Mouse (Mus musculus): ENCODE data around the gene Magi2. TPM values are rescaled to one million over a fixed set of nuclear protein-coding genes. Genes with fewer than 3 reads are reported as not detected.
"Not testable (repeated sequence)": the region's sequence is repeated elsewhere in the genome, so short reads cannot be mapped to it uniquely, and the experiment has no call there.

The Magi2 gene
- polyA plus RNA-seq, 1 experiment from 2014 or later, result 6.5 TPM

DNA sequence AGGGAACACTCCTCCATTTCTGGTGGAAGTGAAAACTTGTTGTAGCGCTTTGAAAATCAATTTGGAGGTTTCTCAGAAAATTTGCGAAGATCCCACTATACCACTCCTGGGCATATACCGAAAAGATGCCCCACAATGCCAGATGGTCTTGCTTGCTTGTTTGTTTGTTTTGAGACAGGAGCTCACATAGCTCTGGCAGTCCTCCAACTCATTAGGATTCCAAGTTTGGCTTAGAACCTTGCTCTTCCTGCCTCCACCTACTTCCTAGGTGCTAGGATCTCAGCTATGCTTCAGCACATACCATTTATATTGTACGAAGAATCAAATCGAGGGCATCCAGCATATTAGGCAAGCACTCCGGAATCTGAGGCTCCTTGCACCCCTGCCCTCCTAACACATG is 79.8 kb downstream of the Magi2 start:
- H3K4me3 ChIP-seq, result no peak overlapping the region
- no peaks in the 10 kb centered on the region for H3K36me3 ChIP-seq (replicated peaks)
- WGBS, result 89% methylated on average over 6 of the region's 6 CpGs
- H3K27me3 ChIP-seq (replicated peaks; ENCODE audit: low read depth, poor library complexity, severe bottlenecking), result no peaks in the 10 kb centered on the region
- DNase-seq (ENCODE audit: low spot score), result no peak
- no peaks in the 10 kb centered on the region for H3K4me1 ChIP-seq
- no peak overlapping the region for H3K27ac ChIP-seq (replicated peaks)
- no peaks in the 10 kb centered on the region for H3K9me3 ChIP-seq

DNA sequence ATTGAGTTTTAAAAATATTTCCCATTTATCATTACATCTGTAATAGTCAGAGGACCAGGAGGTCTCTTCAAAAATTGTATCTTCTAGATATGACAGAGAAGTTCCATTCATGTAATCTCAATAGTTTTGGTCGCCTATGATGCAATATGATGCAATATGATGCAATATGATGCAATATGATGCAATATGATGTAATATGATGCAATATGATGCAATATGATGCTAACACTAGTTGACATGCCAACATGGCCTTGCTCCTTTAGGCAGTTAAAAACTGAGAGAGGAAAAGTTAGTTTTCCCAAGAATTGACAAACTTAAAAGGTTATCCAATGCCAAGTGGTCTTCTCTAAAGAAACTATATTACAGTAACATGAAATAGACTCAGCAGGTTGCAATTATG is 83.0 kb downstream of the Magi2 start:
- 67% methylated on average over 1 of the region's 1 CpGs for WGBS
- no peaks in the 10 kb centered on the region for H3K9me3 ChIP-seq
- no peaks in the 10 kb centered on the region for H3K36me3 ChIP-seq (replicated peaks)
- no peak overlapping the region for H3K27ac ChIP-seq (replicated peaks)
- no peak overlapping the region for H3K4me3 ChIP-seq
- no peak for DNase-seq (ENCODE audit: low spot score)
- H3K4me1 ChIP-seq, result no peaks in the 10 kb centered on the region
- H3K27me3 ChIP-seq (replicated peaks; ENCODE audit: low read depth, poor library complexity, severe bottlenecking), result no peaks in the 10 kb centered on the region

DNA sequence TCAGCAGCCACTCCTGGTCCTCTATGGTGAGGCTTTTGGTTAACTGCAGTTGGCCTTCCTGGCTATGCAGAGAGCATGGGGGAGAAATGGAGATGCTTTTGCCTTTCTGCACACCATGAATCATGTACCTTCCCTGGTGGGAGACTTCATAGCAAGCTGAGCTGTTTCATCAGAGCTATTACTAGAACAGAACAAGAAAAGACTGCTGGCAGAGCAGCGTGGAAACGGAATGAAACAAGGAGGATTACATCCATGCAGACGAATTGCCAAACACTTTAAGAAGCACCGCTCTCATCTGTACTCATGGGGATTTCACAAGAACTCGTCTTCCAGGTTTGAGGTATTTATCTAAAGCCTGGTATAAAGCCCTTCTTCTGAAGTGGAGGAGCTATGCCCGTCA is 95.7 kb downstream of the Magi2 start:
- no peaks in the 10 kb centered on the region for H3K4me1 ChIP-seq
- H3K36me3 ChIP-seq (replicated peaks), result no peaks in the 10 kb centered on the region
- no peak overlapping the region for H3K27ac ChIP-seq (replicated peaks)
- H3K4me3 ChIP-seq, result no peak overlapping the region
- no peaks in the 10 kb centered on the region for H3K9me3 ChIP-seq
- no peaks in the 10 kb centered on the region for H3K27me3 ChIP-seq (replicated peaks; ENCODE audit: low read depth, poor library complexity, severe bottlenecking)
- no peak for DNase-seq (ENCODE audit: low spot score)
- 78% methylated on average over 6 of the region's 6 CpGs for WGBS

DNA sequence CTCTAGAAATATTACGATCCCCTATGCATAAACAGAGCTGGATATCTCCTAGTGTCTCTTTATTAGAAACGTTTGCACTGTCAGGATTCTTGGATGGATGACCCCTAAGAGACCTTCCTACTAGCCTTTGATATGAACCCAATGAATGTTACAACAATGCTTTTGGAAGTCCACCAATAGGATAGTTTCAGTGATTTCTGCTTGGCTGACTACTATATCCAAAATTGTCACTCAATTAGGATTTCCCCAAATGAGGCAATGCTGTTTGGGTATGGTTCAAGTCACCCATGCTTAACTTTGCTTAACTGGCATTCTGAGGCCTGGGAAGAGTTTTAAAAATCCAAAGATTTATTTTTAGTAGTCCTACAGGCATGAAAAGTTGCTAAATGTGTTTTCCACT is 110.7 kb downstream of the Magi2 start:
- H3K27me3 ChIP-seq (replicated peaks; ENCODE audit: low read depth, poor library complexity, severe bottlenecking), result no peaks in the 10 kb centered on the region
- no peak overlapping the region for H3K27ac ChIP-seq (replicated peaks)
- WGBS, result 77% methylated on average over 2 of the region's 2 CpGs
- no peaks in the 10 kb centered on the region for H3K4me1 ChIP-seq
- no peak for DNase-seq (ENCODE audit: low spot score)
- no peaks in the 10 kb centered on the region for H3K9me3 ChIP-seq
- H3K4me3 ChIP-seq, result no peak overlapping the region
- no peaks in the 10 kb centered on the region for H3K36me3 ChIP-seq (replicated peaks)

GRCm38 (mm10) chr5:19368175-19368574 is 141.3 kb downstream of the Magi2 start:
- Histone ChIP-seq H3K27ac (replicated peaks) (no peak overlapping the region), H3K9me3 (no peaks in the 10 kb centered on the region), H3K4me1 (no peaks in the 10 kb centered on the region), H3K4me3 (no peak overlapping the region), H3K27me3 (replicated peaks; ENCODE audit: low read depth, poor library complexity, severe bottlenecking) (no peaks in the 10 kb centered on the region), H3K36me3 (replicated peaks) (no peaks in the 10 kb centered on the region)
- no peak for DNase-seq (ENCODE audit: low spot score)
- 89% methylated on average over 1 of the region's 1 CpGs for WGBS

- Histone ChIP-seq H3K4me3 (no peak overlapping the region), H3K27me3 (replicated peaks; ENCODE audit: low read depth, poor library complexity, severe bottlenecking) (no peaks in the 10 kb centered on the region), H3K27ac (replicated peaks) (no peak overlapping the region), H3K9me3 (no peaks in the 10 kb centered on the region), H3K4me1 (no peaks in the 10 kb centered on the region), H3K36me3 (replicated peaks) (no peaks in the 10 kb centered on the region)
- no peak for DNase-seq (ENCODE audit: low spot score)
- 79% methylated on average over 3 of the region's 3 CpGs for WGBS
Observed at GRCm38 (mm10) chr5:19395876-19396275, 169.0 kb downstream of the Magi2 start.

DNA sequence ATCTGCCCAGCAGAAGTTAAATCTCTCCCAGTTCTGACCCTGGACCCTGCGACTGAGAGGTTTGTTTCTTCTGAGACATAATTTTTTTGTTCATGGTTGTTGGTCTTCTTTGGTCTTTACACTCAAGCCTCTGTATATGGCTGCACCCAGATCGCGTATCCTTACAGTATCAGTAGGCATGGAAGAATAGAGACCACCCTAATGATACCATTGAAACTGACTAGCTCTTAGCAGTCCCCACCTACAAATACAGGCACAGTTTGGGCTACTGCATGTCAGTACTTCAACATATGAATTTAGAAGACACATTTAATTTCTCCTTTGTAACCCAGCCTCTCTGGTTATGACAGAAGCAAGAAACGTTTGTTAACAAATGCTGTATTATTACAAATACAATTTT is 173.5 kb downstream of the Magi2 start:
- Histone ChIP-seq H3K4me3 (no peak overlapping the region), H3K9me3 (no peaks in the 10 kb centered on the region), H3K36me3 (replicated peaks) (no peaks in the 10 kb centered on the region), H3K27ac (replicated peaks) (no peak overlapping the region), H3K27me3 (replicated peaks; ENCODE audit: low read depth, poor library complexity, severe bottlenecking) (no peaks in the 10 kb centered on the region), H3K4me1 (no peaks in the 10 kb centered on the region)
- DNase-seq (ENCODE audit: low spot score), result no peak
- 89% methylated on average over 4 of the region's 4 CpGs for WGBS

- 49% methylated on average over 5 of the region's 5 CpGs for WGBS
- Histone ChIP-seq H3K27me3 (replicated peaks; ENCODE audit: low read depth, poor library complexity, severe bottlenecking) (no peaks in the 10 kb centered on the region), H3K36me3 (replicated peaks) (no peaks in the 10 kb centered on the region), H3K4me1 (no peaks in the 10 kb centered on the region), H3K27ac (replicated peaks) (no peak overlapping the region), H3K9me3 (no peaks in the 10 kb centered on the region), H3K4me3 (no peak overlapping the region)
- no peak for DNase-seq (ENCODE audit: low spot score)
Observed at GRCm38 (mm10) chr5:19400738-19401408, 174.0 kb downstream of the Magi2 start.

- not testable (repeated sequence) for H3K4me1 ChIP-seq; DNase-seq (ENCODE audit: low spot score); H3K9me3 ChIP-seq; H3K27me3 ChIP-seq (replicated peaks; ENCODE audit: low read depth, poor library complexity, severe bottlenecking); H3K27ac ChIP-seq (replicated peaks); H3K36me3 ChIP-seq (replicated peaks); H3K4me3 ChIP-seq
- WGBS, result 84% methylated on average over 1 of the region's 1 CpGs
Observed at GRCm38 (mm10) chr5:19404268-19404667, 177.4 kb downstream of the Magi2 start.

- DNase-seq (ENCODE audit: low spot score), result no peak
- WGBS, result 62% methylated on average over 4 of the region's 4 CpGs
- Histone ChIP-seq H3K27ac (replicated peaks) (no peak overlapping the region), H3K4me1 (no peaks in the 10 kb centered on the region), H3K36me3 (replicated peaks) (no peaks in the 10 kb centered on the region), H3K4me3 (no peak overlapping the region), H3K27me3 (replicated peaks; ENCODE audit: low read depth, poor library complexity, severe bottlenecking) (no peaks in the 10 kb centered on the region), H3K9me3 (no peaks in the 10 kb centered on the region)
Observed at GRCm38 (mm10) chr5:19414556-19414955, 187.7 kb downstream of the Magi2 start.

DNA sequence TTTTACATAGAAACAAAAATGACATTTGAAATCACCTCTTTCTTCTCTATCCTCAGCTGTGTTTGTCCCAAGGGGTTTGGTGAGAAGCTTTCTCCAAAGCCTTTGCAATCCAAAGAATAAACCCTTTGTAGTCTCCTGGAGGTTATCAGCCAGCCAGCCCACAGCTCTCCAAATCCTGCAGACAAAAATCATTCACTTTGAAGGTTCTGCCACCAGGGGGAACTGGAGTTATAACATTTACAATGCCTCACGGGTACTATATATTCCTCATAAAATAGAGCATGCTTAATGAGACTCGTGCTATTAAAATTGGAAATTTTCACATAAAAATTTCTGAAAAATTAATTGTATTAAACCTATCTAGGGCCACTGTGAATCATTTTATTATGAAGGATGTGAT is 202.5 kb downstream of the Magi2 start:
- Histone ChIP-seq H3K4me1 (no peaks in the 10 kb centered on the region), H3K36me3 (replicated peaks) (no peaks in the 10 kb centered on the region), H3K27ac (replicated peaks) (no peak overlapping the region), H3K4me3 (no peak overlapping the region), H3K9me3 (no peaks in the 10 kb centered on the region), H3K27me3 (replicated peaks; ENCODE audit: low read depth, poor library complexity, severe bottlenecking) (no peaks in the 10 kb centered on the region)
- 40% methylated on average over 2 of the region's 2 CpGs for WGBS
- peak; percentile 13 for DNase-seq (ENCODE audit: low spot score)

GRCm38 (mm10) chr5:19462541-19462940 is 235.7 kb downstream of the Magi2 start:
- Histone ChIP-seq H3K9me3 (no peaks in the 10 kb centered on the region), H3K4me1 (no peaks in the 10 kb centered on the region)
- DNase-seq (ENCODE audit: low spot score), result no peak

DNA sequence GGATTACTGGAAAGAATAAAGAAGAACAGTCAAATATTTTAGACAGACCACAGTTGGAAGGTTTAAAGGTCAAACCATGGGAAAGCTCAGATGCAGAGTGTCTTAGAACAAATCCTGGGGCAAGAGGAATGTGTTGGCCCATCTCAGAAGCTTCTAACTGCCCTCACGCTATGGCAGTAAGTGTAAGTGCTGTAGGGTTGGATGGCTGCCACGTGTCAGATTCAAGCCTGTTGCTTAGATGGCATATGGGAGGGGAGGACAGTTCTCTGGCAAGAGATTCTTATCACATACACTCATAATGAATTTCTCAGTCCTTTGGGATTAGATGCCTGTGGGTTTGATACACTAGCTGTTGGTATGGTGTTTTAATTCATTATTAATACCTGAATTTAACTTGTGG is 238.5 kb downstream of the Magi2 start:
- Histone ChIP-seq H3K27me3 (replicated peaks; ENCODE audit: low read depth, poor library complexity, severe bottlenecking) (no peaks in the 10 kb centered on the region), H3K4me1 (no peaks in the 10 kb centered on the region), H3K27ac (replicated peaks) (no peak overlapping the region), H3K36me3 (replicated peaks) (no peaks in the 10 kb centered on the region), H3K4me3 (no peak overlapping the region), H3K9me3 (no peaks in the 10 kb centered on the region)
- 65% methylated on average over 2 of the region's 2 CpGs for WGBS
- no peak for DNase-seq (ENCODE audit: low spot score)

More at GRCm38 (mm10) chr5:19462541-19462940, 235.7 kb downstream of the Magi2 start:
- no peaks in the 10 kb centered on the region for H3K27me3 ChIP-seq (replicated peaks; ENCODE audit: low read depth, poor library complexity, severe bottlenecking)
- no peak overlapping the region for H3K27ac ChIP-seq (replicated peaks)
- H3K4me3 ChIP-seq, result no peak overlapping the region
- H3K36me3 ChIP-seq (replicated peaks), result no peaks in the 10 kb centered on the region

Measured in embryonic facial prominence, embryonic 10.5 days (tissue).